Mouse (Mus musculus) midbrain, embryonic 10.5 days (tissue): ENCODE data around the gene Trap1. TPM values are rescaled to one million over a fixed set of nuclear protein-coding genes. Genes with fewer than 3 reads are reported as not detected.

Experiments
- DNase-seq: peaks from one replicate; pipeline ENCODE4 v3.0.0-alpha.2; 2017; ENCODE audit warnings: low spot score
- H3K27ac ChIP-seq: fragments of 300-500 bp; sonication (generic); replicated peaks from 2 replicates; pipeline ENCODE4 v1.5.1; 2016; ENCODE audit warnings: mild to moderate bottlenecking
- H3K27me3 ChIP-seq: fragments of 300-500 bp; sonication (generic); 2 replicates; pipeline ENCODE4 v1.6.1; 2016; ENCODE audit warnings: low read depth, mild to moderate bottlenecking; ENCODE audit not compliant: poor library complexity, severe bottlenecking
- H3K36me3 ChIP-seq: fragments of 300-500 bp; sonication (generic); 2 replicates; pipeline ENCODE4 v1.6.1; 2016; ENCODE audit warnings: mild to moderate bottlenecking, moderate library complexity
- H3K4me1 ChIP-seq: fragments of 300-500 bp; sonication (generic); 2 replicates; pipeline ENCODE4 v1.6.1; 2016
- H3K4me3 ChIP-seq: fragments of 300-500 bp; sonication (generic); 2 replicates; pipeline ENCODE4 v1.5.1; 2016; ENCODE audit warnings: mild to moderate bottlenecking, moderate library complexity
- H3K9me3 ChIP-seq: fragments of 300-500 bp; sonication (generic); replicated peaks from 2 replicates; pipeline ENCODE4 v1.6.1; 2016; ENCODE audit warnings: mild to moderate bottlenecking
- WGBS: fragments of 180-500 bp; shearing (Covaris S2); methylation state at CpG from one replicate; pipeline ENCODE4 v1.1.7; 2016; 5-methylcytosine and 5-hydroxymethylcytosine counted together
- polyA plus RNA-seq: library from polyadenylated mRNA; unstranded; fragments of >200 nt; fragmentation: Nextera tagmentation; extraction: Ambion mirVana; gene quantifications from 2 replicates; pipeline ENCODE4 v1.2.1, GENCODE M21; 2016

Gene Trap1
- polyA plus RNA-seq, 1 experiment from 2014 or later = 90.6 TPM

GRCm38 (mm10) chr16:4074297-4074696 lies 3.3 kb downstream of the Trap1 start:
- no peak overlapping the region for H3K27ac ChIP-seq
- H3K27me3 ChIP-seq = no peaks in the 10 kb centered on the region
- H3K36me3 ChIP-seq = 0 out of 2 replicates have a peak, but pooled peaks cover 8% of the 10 kb centered on the region
- WGBS = 79% methylated on average over 6 of the region's 6 CpGs
- no peak overlapping the region for H3K4me3 ChIP-seq
- H3K4me1 ChIP-seq = peaks cover 17% of the 10 kb centered on the region
- DNase-seq = no peak
- H3K9me3 ChIP-seq = no peaks in the 10 kb centered on the region

GRCm38 (mm10) chr16:4068588-4068987 lies 9.0 kb downstream of the Trap1 start:
- Histone ChIP-seq H3K4me1 (no peaks in the 10 kb centered on the region), H3K27ac (no peak overlapping the region), H3K9me3 (no peaks in the 10 kb centered on the region), H3K36me3 (peaks cover 54% of the 10 kb centered on the region), H3K27me3 (no peaks in the 10 kb centered on the region), H3K4me3 (no peak overlapping the region)
- 64% methylated on average over 8 of the region's 8 CpGs for WGBS
- DNase-seq = peak; percentile 34

GRCm38 (mm10) chr16:4064945-4065344 lies 12.7 kb downstream of the Trap1 start:
- 93% methylated on average over 4 of the region's 4 CpGs for WGBS
- no peak for DNase-seq
- Histone ChIP-seq H3K27me3 (no peaks in the 10 kb centered on the region), H3K27ac (no peak overlapping the region), H3K9me3 (no peaks in the 10 kb centered on the region), H3K4me3 (no peak overlapping the region), H3K4me1 (no peaks in the 10 kb centered on the region), H3K36me3 (peaks cover 86% of the 10 kb centered on the region)

- Histone ChIP-seq H3K36me3 (peaks cover 93% of the 10 kb centered on the region), H3K27me3 (no peaks in the 10 kb centered on the region), H3K9me3 (no peaks in the 10 kb centered on the region), H3K4me1 (no peaks in the 10 kb centered on the region), H3K27ac (no peak overlapping the region), H3K4me3 (no peak overlapping the region)
- DNase-seq = no peak
- 86% methylated on average over 3 of the region's 3 CpGs for WGBS
Observed at GRCm38 (mm10) chr16:4053811-4054210, 23.8 kb downstream of the Trap1 start.

GRCm38 (mm10) chr16:4052601-4053000 lies 25.0 kb downstream of the Trap1 start:
- Histone ChIP-seq H3K9me3 (no peaks in the 10 kb centered on the region), H3K4me3 (no peak overlapping the region), H3K36me3 (peaks cover 93% of the 10 kb centered on the region), H3K4me1 (no peaks in the 10 kb centered on the region), H3K27ac (no peak overlapping the region), H3K27me3 (no peaks in the 10 kb centered on the region)
- WGBS = 96% methylated on average over 4 of the region's 4 CpGs
- no peak for DNase-seq

- Histone ChIP-seq H3K27me3 (no peaks in the 10 kb centered on the region), H3K36me3 (peaks cover 99% of the 10 kb centered on the region), H3K27ac (no peak overlapping the region), H3K9me3 (no peaks in the 10 kb centered on the region), H3K4me3 (no peak overlapping the region), H3K4me1 (no peaks in the 10 kb centered on the region)
- WGBS = 88% methylated on average over 4 of the region's 4 CpGs
- no peak for DNase-seq
Observed at GRCm38 (mm10) chr16:4045524-4045923, 32.1 kb downstream of the Trap1 start.

- Histone ChIP-seq H3K27me3 (no peaks in the 10 kb centered on the region), H3K27ac (no peak overlapping the region), H3K36me3 (peaks cover 99% of the 10 kb centered on the region), H3K4me1 (no peaks in the 10 kb centered on the region), H3K4me3 (no peak overlapping the region), H3K9me3 (no peaks in the 10 kb centered on the region)
- 97% methylated on average over 2 of the region's 2 CpGs for WGBS
- no peak for DNase-seq
Observed at GRCm38 (mm10) chr16:4044093-4044492, 33.5 kb downstream of the Trap1 start.

GRCm38 (mm10) chr16:4041646-4042045 lies 36.0 kb downstream of the Trap1 start:
- Histone ChIP-seq H3K36me3 (peaks cover 99% of the 10 kb centered on the region), H3K4me1 (no peaks in the 10 kb centered on the region), H3K27me3 (no peaks in the 10 kb centered on the region), H3K27ac (no peak overlapping the region), H3K9me3 (no peaks in the 10 kb centered on the region), H3K4me3 (no peak overlapping the region)
- no peak for DNase-seq
- 97% methylated on average over 4 of the region's 4 CpGs for WGBS

- Histone ChIP-seq H3K27me3 (no peaks in the 10 kb centered on the region), H3K9me3 (no peaks in the 10 kb centered on the region), H3K4me1 (no peaks in the 10 kb centered on the region), H3K36me3 (peaks cover 88% of the 10 kb centered on the region), H3K4me3 (no peak overlapping the region), H3K27ac (no peak overlapping the region)
- 90% methylated on average over 5 of the region's 5 CpGs for WGBS
- no peak for DNase-seq
Observed at GRCm38 (mm10) chr16:4040206-4040605, 37.4 kb downstream of the Trap1 start.

- WGBS = 91% methylated on average over 7 of the region's 7 CpGs
- H3K27ac ChIP-seq = no peak overlapping the region
- H3K4me3 ChIP-seq = no peak overlapping the region
- no peaks in the 10 kb centered on the region for H3K27me3 ChIP-seq
- peaks cover 8% of the 10 kb centered on the region for H3K4me1 ChIP-seq
- no peaks in the 10 kb centered on the region for H3K9me3 ChIP-seq
- no peak for DNase-seq
- H3K36me3 ChIP-seq = peaks cover 62% of the 10 kb centered on the region
Observed at GRCm38 (mm10) chr16:4037690-4038089, 39.9 kb downstream of the Trap1 start.

GRCm38 (mm10) chr16:4036807-4037206 lies 40.8 kb downstream of the Trap1 start, which contains the start of gene Dnase1:
Gene Dnase1 (plus strand): TSS chr16:4036942.
- no peak within 1 kb of the TSS for H3K4me3 ChIP-seq
- whole genome bisulfite sequencing = 89% methylated on average over 5 of the region's 5 CpGs
- H3K27ac ChIP-seq = no peak within 1 kb of the TSS
- H3K36me3 ChIP-seq = peaks cover 54% of the 10 kb centered on the region
- H3K27me3 ChIP-seq = no peaks in the 10 kb centered on the region
- no peak for DNase-seq
- no peaks in the 10 kb centered on the region for H3K9me3 ChIP-seq
- peaks cover 8% of the 10 kb centered on the region for H3K4me1 ChIP-seq

GRCm38 (mm10) chr16:4035575-4035974 lies 42.1 kb downstream of the Trap1 start:
- Histone ChIP-seq H3K27me3 (no peaks in the 10 kb centered on the region), H3K27ac (no peak overlapping the region), H3K4me1 (peaks cover 8% of the 10 kb centered on the region), H3K36me3 (peaks cover 42% of the 10 kb centered on the region), H3K4me3 (no peak overlapping the region), H3K9me3 (no peaks in the 10 kb centered on the region)
- DNase-seq = no peak
- 94% methylated on average over 2 of the region's 2 CpGs for WGBS

- H3K9me3 ChIP-seq = no peaks in the 10 kb centered on the region
- H3K27me3 ChIP-seq = no peaks in the 10 kb centered on the region
- no peak overlapping the region for H3K27ac ChIP-seq
- 81% methylated on average over 3 of the region's 3 CpGs for WGBS
- DNase-seq = no peak
- no peak overlapping the region for H3K4me3 ChIP-seq
- H3K4me1 ChIP-seq = peaks cover 10% of the 10 kb centered on the region
- peaks cover 31% of the 10 kb centered on the region for H3K36me3 ChIP-seq
Observed at GRCm38 (mm10) chr16:4034476-4034875, 43.2 kb downstream of the Trap1 start.

GRCm38 (mm10) chr16:4033971-4034370 lies 43.7 kb downstream of the Trap1 start:
- DNase-seq = no peak
- Histone ChIP-seq H3K4me3 (no peak overlapping the region), H3K27ac (no peak overlapping the region), H3K4me1 (peaks cover 12% of the 10 kb centered on the region), H3K9me3 (no peaks in the 10 kb centered on the region), H3K27me3 (no peaks in the 10 kb centered on the region), H3K36me3 (peaks cover 26% of the 10 kb centered on the region)
- WGBS = 50% methylated on average over 5 of the region's 5 CpGs
